Mouse (Mus musculus) testis, postnatal 10 days (tissue): ENCODE results near the gene Kcnq1.

Experiments used
- DNase-seq: peaks from one replicate; pipeline ENCODE4 v3.0.0; 2021; ENCODE audit warnings: low spot score

Kcnq1 gene

GRCm38 (mm10) chr7:143416406-143416805 is 310.2 kb downstream of the Kcnq1 start:
- no peak for DNase-seq

GRCm38 (mm10) chr7:143417875-143418274 is 311.7 kb downstream of the Kcnq1 start:
- DNase-seq = no peak

DNA sequence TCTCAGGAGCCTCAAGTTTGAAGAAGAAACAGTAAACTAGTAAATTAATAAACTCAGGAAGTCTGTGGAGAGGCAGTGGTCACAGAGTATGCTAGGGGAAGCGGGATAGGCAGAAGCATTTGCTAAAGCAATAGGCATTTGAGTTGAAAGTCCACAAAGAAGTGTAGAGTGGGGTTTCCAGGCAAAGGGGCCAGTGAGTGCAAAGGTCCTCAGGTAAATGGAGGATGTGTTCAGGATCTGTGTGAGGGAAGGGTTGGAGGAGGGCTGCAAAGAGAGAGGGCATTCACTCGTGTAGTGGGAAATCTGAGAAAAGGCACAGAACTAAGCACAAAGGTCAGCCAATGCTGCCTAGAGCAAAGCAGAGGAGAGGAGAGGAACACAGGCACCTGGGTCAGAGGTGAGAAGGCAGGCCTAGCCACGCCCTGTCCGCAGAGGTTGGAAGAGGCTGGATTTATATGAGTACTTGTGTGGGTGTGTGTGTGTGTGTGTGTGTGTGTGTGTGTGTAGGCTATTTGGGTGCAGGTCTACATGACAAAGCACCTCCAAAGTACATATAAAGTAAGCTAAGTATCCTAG is 313.5 kb downstream of the Kcnq1 start:
- DNase-seq = no peak

GRCm38 (mm10) chr7:143428142-143428813 is 322.1 kb downstream of the Kcnq1 start:
- DNase-seq = no peak

DNA sequence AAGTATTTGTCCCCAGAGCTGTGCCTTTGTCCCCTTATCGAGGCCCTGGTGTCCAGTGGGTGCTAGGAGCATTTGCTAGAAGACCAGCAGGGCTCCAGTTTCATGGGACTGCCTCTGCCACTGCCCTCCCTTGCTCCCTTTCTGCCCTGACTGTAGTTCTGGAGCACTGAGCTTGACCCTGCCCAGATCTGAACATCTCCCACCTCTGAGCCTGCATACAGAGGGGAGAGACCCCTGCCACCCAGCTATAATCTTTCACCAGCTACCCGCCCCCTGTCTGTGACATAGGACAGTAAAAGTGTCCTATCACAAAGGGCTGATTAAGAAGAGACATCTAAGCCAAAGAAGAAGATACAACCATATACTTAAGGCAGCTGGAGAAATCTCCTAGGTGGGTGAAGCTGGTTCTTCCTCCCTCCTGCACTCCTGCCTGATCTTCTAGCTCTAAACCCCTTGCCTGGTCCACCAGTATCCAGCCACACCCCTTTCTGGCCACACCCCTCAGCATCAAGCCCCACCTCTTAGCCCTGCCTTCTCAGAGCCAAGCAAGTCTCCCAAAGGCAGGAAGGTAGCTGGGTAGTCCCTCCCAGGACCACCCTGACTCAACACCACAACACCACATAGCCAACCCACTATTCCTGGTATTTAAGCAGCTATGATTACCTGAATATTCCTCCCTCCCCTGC is 322.8 kb downstream of the Kcnq1 start:
- DNase-seq = no peak

DNA sequence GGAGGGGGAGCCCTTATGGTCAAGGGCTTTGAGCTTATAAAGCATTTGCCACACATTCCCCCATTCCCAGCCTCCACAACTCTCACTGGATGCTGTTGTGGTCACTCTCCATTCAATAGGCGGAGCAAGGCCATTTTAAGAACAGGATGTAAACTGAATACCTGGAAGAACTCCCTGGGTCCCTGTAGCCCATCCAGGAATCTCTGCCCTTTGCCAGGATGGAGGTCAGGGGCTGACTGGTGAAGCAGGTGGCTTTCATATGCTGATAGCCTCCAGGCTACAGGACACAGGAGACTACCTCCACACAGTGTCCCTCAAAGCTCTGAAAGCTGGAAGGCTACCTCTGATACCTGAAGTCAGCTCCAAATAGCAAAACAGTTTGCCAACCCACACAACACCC is 326.5 kb downstream of the Kcnq1 start:
- no peak for DNase-seq

GRCm38 (mm10) chr7:143433331-143433730 is 327.2 kb downstream of the Kcnq1 start:
- DNase-seq = no peak

GRCm38 (mm10) chr7:143437231-143437893 is 331.2 kb downstream of the Kcnq1 start:
- no peak for DNase-seq

GRCm38 (mm10) chr7:143437894-143438581 is 331.9 kb downstream of the Kcnq1 start:
- DNase-seq = no peak

GRCm38 (mm10) chr7:143438965-143439364 is 332.8 kb downstream of the Kcnq1 start:
- DNase-seq = no peak

DNA sequence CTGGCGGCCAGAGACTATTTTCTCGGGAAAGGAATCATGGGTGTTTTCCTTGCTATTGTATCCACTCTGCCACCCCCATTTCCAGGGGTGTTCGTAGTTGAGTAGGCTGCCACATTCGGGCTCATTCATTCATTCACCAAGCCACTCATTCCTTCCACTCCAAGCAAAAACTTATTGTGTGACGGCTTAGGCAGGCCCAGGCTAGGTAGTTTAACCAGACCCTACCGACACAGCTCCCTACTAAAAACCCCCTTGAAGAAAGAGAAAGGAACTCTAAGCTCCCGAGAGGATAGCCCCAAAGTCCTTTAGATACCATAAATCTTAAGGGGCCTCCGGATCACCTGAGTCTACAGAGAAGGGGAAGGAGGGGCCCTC is 338.4 kb downstream of the Kcnq1 start:
- no peak for DNase-seq

DNA sequence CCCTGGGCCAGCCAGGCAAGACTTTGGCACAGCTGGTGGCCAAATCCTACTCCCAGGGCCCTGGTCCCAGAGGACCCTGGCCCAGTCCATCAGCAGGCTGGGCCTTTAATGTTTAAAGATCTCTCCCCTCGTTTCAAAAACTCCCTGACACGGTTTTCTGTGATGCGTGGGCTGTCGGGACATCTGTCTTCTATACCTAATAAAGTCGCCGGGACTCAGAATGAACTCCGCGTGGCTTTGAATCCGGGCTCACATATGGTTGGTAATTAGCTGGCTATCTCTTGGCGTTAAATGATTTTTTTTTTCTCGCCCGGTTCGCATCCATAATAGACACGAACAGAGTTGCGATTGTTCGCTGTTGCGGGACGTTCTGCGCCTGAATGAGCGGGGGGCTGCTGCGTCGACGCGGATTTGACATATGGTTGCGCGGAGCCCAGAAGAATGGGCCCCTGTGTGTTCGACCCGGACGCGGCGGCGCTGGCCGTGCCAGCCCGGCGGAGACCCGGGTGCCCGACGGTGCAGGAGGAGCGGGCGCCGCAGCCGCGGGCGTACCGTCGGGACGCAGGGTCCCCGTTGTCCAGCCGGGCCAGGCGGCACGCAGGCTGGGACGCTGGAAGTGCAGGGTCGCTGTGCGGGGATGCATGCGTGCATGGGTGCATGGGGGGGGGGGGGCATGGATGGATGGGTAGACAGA is 338.9 kb downstream of the Kcnq1 start:
- DNase-seq = no peak

GRCm38 (mm10) chr7:143445651-143446460 is 339.7 kb downstream of the Kcnq1 start:
- no peak for DNase-seq

DNA sequence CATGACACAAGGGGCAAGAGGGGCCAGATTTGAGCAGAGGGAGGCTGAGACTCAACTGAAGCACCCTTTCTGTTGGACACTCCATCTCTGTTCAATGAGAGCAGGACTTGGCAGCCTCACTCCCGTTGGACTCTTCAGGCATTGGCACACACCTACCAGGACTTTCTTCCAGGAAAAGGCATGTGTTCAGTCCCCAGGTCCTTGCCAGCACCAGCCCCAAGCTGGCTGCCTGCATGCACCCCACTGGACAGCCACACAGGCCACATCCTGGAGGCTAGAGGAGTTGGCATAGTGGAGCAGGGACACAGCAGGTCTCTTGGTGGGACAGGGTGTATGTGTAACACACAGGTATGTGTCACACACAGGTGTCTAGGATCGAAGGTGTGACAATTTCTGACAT is 341.0 kb downstream of the Kcnq1 start:
- DNase-seq = no peak

DNA sequence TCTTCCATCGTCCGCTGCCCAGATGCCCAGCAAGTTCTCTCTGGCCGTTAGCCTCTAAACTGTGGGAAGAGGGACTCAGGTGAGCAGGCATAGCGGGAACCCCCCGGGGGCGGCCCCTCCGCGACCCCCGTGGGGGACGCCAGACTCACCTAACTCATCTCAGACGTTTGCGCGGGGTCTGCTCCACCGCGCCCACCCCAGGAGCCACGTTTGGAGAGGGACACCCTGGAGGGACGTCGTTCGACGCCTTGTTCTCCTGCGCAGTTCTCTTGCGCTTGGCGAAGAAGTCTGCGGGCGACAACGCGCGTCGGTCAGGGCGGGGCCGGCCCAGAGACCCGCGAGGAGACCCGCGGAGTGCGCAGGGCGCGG is 352.8 kb downstream of the Kcnq1 start:
- no peak for DNase-seq

- DNase-seq = peak; percentile 65
Measured at GRCm38 (mm10) chr7:143459332-143460211, 353.4 kb downstream of the Kcnq1 start.

DNA sequence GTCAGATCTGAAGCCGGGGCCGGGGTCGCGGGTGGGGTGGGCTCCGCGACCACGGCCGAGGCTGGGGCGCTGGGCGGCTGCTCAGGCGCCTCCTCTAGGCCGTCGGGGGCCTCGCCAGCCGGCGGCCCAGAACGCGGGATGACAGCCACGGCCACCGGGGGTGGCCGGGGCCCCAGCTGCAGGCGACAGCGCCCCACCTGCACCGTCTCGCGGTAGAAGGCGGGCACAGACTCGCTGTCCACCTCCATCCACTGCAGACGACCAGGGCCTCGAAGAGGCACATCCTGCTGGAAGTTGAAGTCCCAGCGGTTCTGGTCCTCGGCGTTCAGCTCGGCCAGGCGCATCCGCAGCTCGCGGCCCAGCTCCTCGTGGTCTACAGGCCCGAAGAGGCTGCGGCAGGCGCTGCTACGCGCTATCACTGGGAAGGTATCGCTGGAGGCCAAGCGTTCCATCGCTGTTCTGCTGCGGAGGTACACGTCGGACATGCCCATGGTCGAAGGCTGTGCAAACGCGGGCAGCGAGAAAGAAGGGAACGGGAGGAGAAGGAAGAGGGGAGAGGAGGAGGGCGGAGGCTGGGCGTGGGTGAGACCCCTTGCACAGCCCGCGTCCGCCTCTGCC is 354.2 kb downstream of the Kcnq1 start:
- DNase-seq = no peak

DNA sequence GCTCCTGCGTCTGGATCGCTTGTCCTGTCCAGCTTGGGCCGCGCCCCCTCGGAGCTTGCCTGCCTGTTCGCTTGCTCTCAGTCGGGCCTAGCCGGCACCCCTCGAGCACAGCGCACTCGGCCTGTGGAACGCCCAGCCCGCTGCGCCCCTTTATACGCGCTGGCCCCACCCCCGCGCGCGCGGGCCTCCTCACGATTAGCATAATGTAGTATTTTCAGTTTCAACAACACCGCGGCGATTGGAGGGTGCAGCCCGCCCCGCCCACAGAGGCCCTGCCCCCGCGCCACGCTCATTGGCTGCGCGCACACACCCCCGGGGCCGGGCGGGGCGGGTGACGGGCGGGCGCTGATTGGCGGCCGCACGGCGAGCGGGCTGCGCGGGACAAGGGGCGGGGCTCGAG is 354.7 kb downstream of the Kcnq1 start, which contains the start of gene Cdkn1c:
Gene Cdkn1c (minus strand): TSS at position 177 of the 400 bp plus-strand sequence.
- DNase-seq = peak; percentile 92

- no peak for DNase-seq
Measured at GRCm38 (mm10) chr7:143461294-143461870, 355.2 kb downstream of the Kcnq1 start.
